ENCODE assay signal across 8 mouse cellular contexts in genomic region chr2:125470553-125471295, GRCm38 (mm10). TPM values are rescaled to one million over a fixed set of nuclear protein-coding genes. Genes with fewer than 3 reads are reported as not detected.
A peak's percentile ranks its signal among the peaks of the same experiment; 100 is the strongest.
DNase-seq lines count a peak whose midpoint lies in the region; ATAC-seq lines count a peak whose summit lies in the region.

No protein-coding gene starts in this region.

- no peak overlapping the region for H3K4me3 ChIP-seq in forebrain, embryonic 15.5 days
- no peak overlapping the region for H3K4me3 ChIP-seq in forebrain, embryonic 16.5 days (replicated peaks; ENCODE audit: low read length)
- no peak overlapping the region for H3K4me3 ChIP-seq in intestine, embryonic 15.5 days (replicated peaks)
- H3K4me3 ChIP-seq in neural tube, embryonic 15.5 days (replicated peaks): no peak overlapping the region

- ATAC-seq in forebrain, embryonic 15.5 days (replicated peaks): no peak
- no peak for ATAC-seq in forebrain, embryonic 16.5 days
- no peak for ATAC-seq in intestine, embryonic 15.5 days
- ATAC-seq in neural tube, embryonic 15.5 days (ENCODE audit: low FRiP score): no peak

- peak overlapping the region; percentile 37; the same call in 1 of the 2 replicates for H3K27ac ChIP-seq in forebrain, embryonic 15.5 days (replicated peaks)
- H3K27ac ChIP-seq in forebrain, embryonic 16.5 days (ENCODE audit: low read length): no peak overlapping the region
- H3K27ac ChIP-seq in intestine, embryonic 15.5 days: 0 out of 2 replicates have a peak overlapping the region, but pooled peaks have one; percentile 1
- H3K27ac ChIP-seq in neural tube, embryonic 15.5 days (replicated peaks): peak overlapping the region; percentile 24

- H3K4me2 ChIP-seq in forebrain, embryonic 15.5 days (replicated peaks): no peak overlapping the region
- H3K4me2 ChIP-seq in forebrain, embryonic 16.5 days (ENCODE audit: low read length): no peak overlapping the region
- no peak overlapping the region for H3K4me2 ChIP-seq in intestine, embryonic 15.5 days (replicated peaks)
- H3K4me2 ChIP-seq in neural tube, embryonic 15.5 days: no peak overlapping the region

- no peak overlapping the region for H3K9ac ChIP-seq in forebrain, embryonic 15.5 days (replicated peaks)
- H3K9ac ChIP-seq in forebrain, embryonic 16.5 days (replicated peaks; ENCODE audit: low read depth, low read length): no peak overlapping the region
- no peak overlapping the region for H3K9ac ChIP-seq in intestine, embryonic 15.5 days
- no peak overlapping the region for H3K9ac ChIP-seq in neural tube, embryonic 15.5 days (replicated peaks)

- DNase-seq in urinary bladder, postnatal 14 days (ENCODE audit: low spot score): peak; percentile 17
- no peak for DNase-seq in urinary bladder, postnatal 10 days (ENCODE audit: low spot score)
- DNase-seq in cerebellum, adult 9-10 months: no peak
- DNase-seq in T-cell, adult 2 months (ENCODE audit: low spot score): no peak

- no peaks in the 10 kb centered on the region for H3K4me1 ChIP-seq in forebrain, embryonic 15.5 days
- H3K4me1 ChIP-seq in forebrain, embryonic 16.5 days (replicated peaks; ENCODE audit: control insufficient read depth, insufficient read depth, low read length): no peaks in the 10 kb centered on the region
- H3K4me1 ChIP-seq in intestine, embryonic 15.5 days (replicated peaks): no peaks in the 10 kb centered on the region; the same call in 1 of the 2 replicates
- peaks cover 6% of the 10 kb centered on the region; the same call in 1 of the 2 replicates for H3K4me1 ChIP-seq in neural tube, embryonic 15.5 days

- 66% methylated on average over 8 of the region's 8 CpGs for WGBS in forebrain, embryonic 15.5 days
- WGBS in forebrain, embryonic 16.5 days: 58% methylated on average over 8 of the region's 8 CpGs
- 57% methylated on average over 8 of the region's 8 CpGs for WGBS in intestine, embryonic 15.5 days
- WGBS in neural tube, embryonic 15.5 days: 66% methylated on average over 8 of the region's 8 CpGs

- H3K27me3 ChIP-seq in forebrain, embryonic 15.5 days: no peaks in the 10 kb centered on the region
- no peaks in the 10 kb centered on the region for H3K27me3 ChIP-seq in forebrain, embryonic 16.5 days (replicated peaks; ENCODE audit: control insufficient read depth, insufficient read depth, low read length)
- H3K27me3 ChIP-seq in intestine, embryonic 15.5 days (replicated peaks): no peaks in the 10 kb centered on the region
- no peaks in the 10 kb centered on the region for H3K27me3 ChIP-seq in neural tube, embryonic 15.5 days (replicated peaks)

- peaks cover 3% of the 10 kb centered on the region for H3K36me3 ChIP-seq in forebrain, embryonic 15.5 days
- no peaks in the 10 kb centered on the region for H3K36me3 ChIP-seq in forebrain, embryonic 16.5 days (ENCODE audit: control insufficient read depth, insufficient read depth)
- no peaks in the 10 kb centered on the region for H3K36me3 ChIP-seq in intestine, embryonic 15.5 days
- 0 out of 2 replicates have a peak, but pooled peaks cover 4% of the 10 kb centered on the region for H3K36me3 ChIP-seq in neural tube, embryonic 15.5 days

- H3K9me3 ChIP-seq in forebrain, embryonic 15.5 days: no peaks in the 10 kb centered on the region
- H3K9me3 ChIP-seq in forebrain, embryonic 16.5 days (ENCODE audit: control insufficient read depth, low read length): no peaks in the 10 kb centered on the region
- no peaks in the 10 kb centered on the region for H3K9me3 ChIP-seq in intestine, embryonic 15.5 days
- no peaks in the 10 kb centered on the region for H3K9me3 ChIP-seq in neural tube, embryonic 15.5 days (replicated peaks)

RNA-seq across cellular contexts. Expression of gene Gm9913, which starts 34.2 kb away (rescaled TPM):
- 0.09 and 0.23 TPM in 2 replicates for polyA plus RNA-seq in forebrain, embryonic 15.5 days (2015; fragmentation: Nextera tagmentation; extraction: Ambion mirVana)
- 0.35 TPM in 1 of 2 replicates, not detected in the other for polyA plus RNA-seq in forebrain, embryonic 16.5 days (2015; fragmentation: Nextera tagmentation; extraction: Ambion mirVana)
- polyA plus RNA-seq in intestine, embryonic 15.5 days (2015; fragmentation: Nextera tagmentation; extraction: Ambion mirVana): 0.28 and 0.35 TPM in 2 replicates
- 0.26 and 0.27 TPM in 2 replicates for polyA plus RNA-seq in neural tube, embryonic 15.5 days (2015; fragmentation: Nextera tagmentation; extraction: Ambion mirVana)

RNA-seq across cellular contexts. Expression of gene Fbn1, which starts 37.1 kb away (rescaled TPM):
- polyA plus RNA-seq in forebrain, embryonic 15.5 days (2015; fragmentation: Nextera tagmentation; extraction: Ambion mirVana): 1.9 and 2.2 TPM in 2 replicates
- polyA plus RNA-seq in forebrain, embryonic 16.5 days (2015; fragmentation: Nextera tagmentation; extraction: Ambion mirVana): 2.1 and 2.5 TPM in 2 replicates
- polyA plus RNA-seq in intestine, embryonic 15.5 days (2015; fragmentation: Nextera tagmentation; extraction: Ambion mirVana): 20.8 and 21.9 TPM in 2 replicates
- polyA plus RNA-seq in neural tube, embryonic 15.5 days (2015; fragmentation: Nextera tagmentation; extraction: Ambion mirVana): 3.2 and 4.8 TPM in 2 replicates
